Mouse (Mus musculus) midbrain, embryonic 15.5 days (tissue): ENCODE results near the gene Trib2. TPM values are rescaled to one million over a fixed set of nuclear protein-coding genes. Genes with fewer than 3 reads are reported as not detected.

Experiments
- ATAC-seq: fragments of 200-750 bp; cut with Nextera tagmentation; replicated peaks from 2 replicates; pipeline ENCODE4 v1.8.0; 2017; ENCODE audit warnings: moderate TSS enrichment
- H3K27ac ChIP-seq: fragments of 300-500 bp; sonication (generic); 2 replicates; pipeline ENCODE4 v1.5.1; 2015; ENCODE audit warnings: mild to moderate bottlenecking, inconsistent platforms
- H3K27me3 ChIP-seq: fragments of 300-500 bp; sonication (generic); replicated peaks from 2 replicates; pipeline ENCODE4 v1.6.1; 2015; ENCODE audit warnings: inconsistent platforms
- H3K36me3 ChIP-seq: fragments of 300-500 bp; sonication (generic); replicated peaks from 2 replicates; pipeline ENCODE4 v1.6.1; 2015; ENCODE audit warnings: inconsistent platforms
- H3K4me1 ChIP-seq: fragments of 300-500 bp; sonication (generic); 2 replicates; pipeline ENCODE4 v1.6.1; 2015; ENCODE audit warnings: inconsistent platforms
- H3K4me2 ChIP-seq: fragments of 300-500 bp; sonication (generic); 2 replicates; pipeline ENCODE4 v1.6.1; 2015; ENCODE audit warnings: inconsistent platforms, mild to moderate bottlenecking, moderate library complexity
- H3K4me3 ChIP-seq: fragments of 300-500 bp; sonication (generic); 2 replicates; pipeline ENCODE4 v1.5.1; 2015; ENCODE audit warnings: mild to moderate bottlenecking, inconsistent platforms
- H3K9ac ChIP-seq: fragments of 300-500 bp; sonication (generic); 2 replicates; pipeline ENCODE4 v1.6.1; 2015; ENCODE audit warnings: mild to moderate bottlenecking, inconsistent platforms
- H3K9me3 ChIP-seq: fragments of 300-500 bp; sonication (generic); 2 replicates; pipeline ENCODE4 v1.6.1; 2016; ENCODE audit warnings: inconsistent platforms
- WGBS: fragments of 180-500 bp; shearing (Covaris S2); methylation state at CpG from one replicate; pipeline ENCODE4 v1.1.7; 2015; ENCODE audit warnings: mixed read lengths; 5-methylcytosine and 5-hydroxymethylcytosine counted together
- polyA plus RNA-seq: library from polyadenylated mRNA; unstranded; fragments of >200 nt; fragmentation: Nextera tagmentation; extraction: Ambion mirVana; gene quantifications from 2 replicates; pipeline ENCODE4 v1.2.1, GENCODE M21; 2015

The Trib2 gene
- polyA plus RNA-seq, 1 experiment from 2014 or later = 148 TPM

DNA sequence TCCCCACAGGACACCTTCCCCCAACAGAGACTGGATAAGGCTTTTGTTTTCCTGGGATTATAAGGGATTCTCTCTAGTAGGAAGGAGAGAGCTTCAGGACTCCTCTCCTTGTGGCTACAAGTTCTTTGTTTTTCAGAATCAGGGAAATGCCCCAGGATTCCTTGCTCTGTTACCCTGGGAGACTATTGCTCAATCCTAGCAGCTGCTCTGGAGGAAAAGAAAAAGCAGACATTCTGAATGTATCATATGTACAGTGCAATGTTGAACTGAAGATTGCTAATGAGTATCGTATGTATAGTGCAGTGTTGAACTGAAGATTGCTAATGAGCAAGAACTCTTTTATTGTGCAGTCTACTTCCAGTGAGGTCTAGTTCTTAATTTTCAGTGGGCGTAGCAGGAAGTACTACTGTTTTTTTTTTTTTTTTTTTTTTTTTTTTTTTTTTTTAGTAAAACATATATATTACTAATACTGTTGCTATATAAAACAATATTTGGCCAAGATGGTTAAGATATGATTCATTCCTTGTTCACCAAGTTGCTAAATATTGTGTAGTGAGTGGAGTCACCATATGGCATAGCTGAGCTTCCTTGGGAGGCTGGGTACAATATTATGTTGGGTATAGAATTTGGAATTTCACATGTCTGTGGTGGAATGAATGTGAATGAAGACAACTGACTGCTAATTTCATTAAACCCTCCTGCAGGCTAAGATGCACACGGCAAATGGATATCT lies 15.4 kb upstream of the Trib2 start:
- no peaks in the 10 kb centered on the region for H3K36me3 ChIP-seq
- ATAC-seq = no peak
- H3K4me1 ChIP-seq = no peaks in the 10 kb centered on the region
- WGBS = 88% methylated on average over 3 of the region's 3 CpGs
- H3K27ac ChIP-seq = no peak overlapping the region
- H3K4me2 ChIP-seq = no peak overlapping the region
- H3K27me3 ChIP-seq = no peaks in the 10 kb centered on the region
- H3K9me3 ChIP-seq = no peaks in the 10 kb centered on the region
- no peak overlapping the region for H3K4me3 ChIP-seq
- H3K9ac ChIP-seq = no peak overlapping the region

DNA sequence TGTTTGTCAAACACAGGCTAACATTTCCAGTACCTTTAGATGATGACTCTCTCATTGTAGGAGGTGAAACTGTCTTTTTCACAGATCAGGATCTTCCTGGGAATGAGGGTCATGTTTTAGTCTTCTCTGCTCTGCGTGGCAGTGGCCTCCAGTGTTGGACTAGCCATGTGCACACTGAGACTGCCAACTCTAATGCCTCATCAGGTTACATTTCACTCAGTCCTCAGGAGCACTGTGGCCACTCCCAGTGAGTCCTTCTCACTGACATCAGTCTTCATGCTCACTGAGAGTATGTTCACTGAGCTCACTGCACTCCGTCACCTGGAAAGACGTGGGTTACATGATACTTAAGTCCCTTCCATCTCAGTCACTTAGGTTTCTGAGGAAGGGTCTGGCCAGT lies 14.0 kb upstream of the Trib2 start:
- no peak overlapping the region for H3K4me2 ChIP-seq
- no peaks in the 10 kb centered on the region for H3K36me3 ChIP-seq
- no peak overlapping the region for H3K27ac ChIP-seq
- no peak overlapping the region for H3K4me3 ChIP-seq
- no peak for ATAC-seq
- H3K27me3 ChIP-seq = no peaks in the 10 kb centered on the region
- H3K9me3 ChIP-seq = no peaks in the 10 kb centered on the region
- no peaks in the 10 kb centered on the region for H3K4me1 ChIP-seq
- H3K9ac ChIP-seq = no peak overlapping the region
- WGBS = 87% methylated on average over 3 of the region's 3 CpGs

DNA sequence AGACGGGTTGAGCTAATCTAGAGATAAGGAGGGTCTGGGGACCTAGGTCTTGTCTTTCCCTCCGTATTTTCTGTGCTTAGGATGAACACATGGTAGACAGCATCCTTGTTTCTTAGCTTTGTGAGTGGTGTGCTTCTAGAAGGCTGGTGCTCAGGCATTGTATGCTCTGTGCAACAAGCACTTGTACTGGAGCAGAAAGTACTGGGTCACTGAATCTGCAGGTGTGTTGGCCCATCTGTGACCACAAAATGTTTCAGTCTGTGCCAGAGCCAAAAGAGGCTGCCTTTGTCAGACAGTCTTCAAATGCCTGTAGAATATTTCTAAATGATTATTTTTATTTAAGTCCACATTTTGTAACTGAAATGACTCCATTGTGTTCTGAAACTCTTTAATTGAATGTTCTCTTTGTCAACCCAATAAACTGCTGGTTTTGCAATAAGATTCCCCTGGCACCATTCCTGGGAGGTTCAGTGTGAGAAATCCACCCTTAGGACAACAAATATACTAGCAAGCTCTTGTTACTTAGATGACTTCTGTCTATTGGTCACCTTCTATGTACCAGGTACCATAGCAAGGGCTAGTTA lies 12.2 kb upstream of the Trib2 start:
- Histone ChIP-seq H3K36me3 (no peaks in the 10 kb centered on the region), H3K4me2 (no peak overlapping the region), H3K9me3 (no peaks in the 10 kb centered on the region), H3K4me1 (no peaks in the 10 kb centered on the region), H3K9ac (no peak overlapping the region), H3K4me3 (no peak overlapping the region), H3K27ac (no peak overlapping the region), H3K27me3 (no peaks in the 10 kb centered on the region)
- no peak for ATAC-seq
- WGBS = 77% methylated on average over 2 of the region's 2 CpGs

DNA sequence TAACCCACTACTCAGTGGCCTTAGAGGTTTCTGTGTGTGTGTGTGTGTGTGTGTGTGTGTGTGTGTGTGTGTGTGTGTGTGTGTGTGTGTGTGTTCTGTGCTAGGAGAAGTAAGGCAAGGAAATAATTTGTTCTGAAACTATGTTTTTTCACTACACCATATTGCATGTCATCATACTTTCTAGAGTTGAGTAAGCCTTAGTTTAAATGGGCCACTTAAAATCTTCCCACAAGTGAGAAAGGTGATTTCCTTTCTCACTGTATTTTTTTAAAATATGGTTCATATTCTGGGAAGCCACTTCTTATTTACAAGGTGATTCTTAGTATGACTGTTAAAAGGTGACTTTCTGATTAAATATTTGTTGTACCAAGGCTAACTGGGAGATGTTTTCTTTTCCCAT lies 4.3 kb upstream of the Trib2 start:
- Histone ChIP-seq H3K4me2 (no peak overlapping the region), H3K27ac (no peak overlapping the region), H3K27me3 (no peaks in the 10 kb centered on the region), H3K9me3 (no peaks in the 10 kb centered on the region), H3K4me3 (no peak overlapping the region), H3K36me3 (no peaks in the 10 kb centered on the region), H3K4me1 (peaks cover 8% of the 10 kb centered on the region), H3K9ac (no peak overlapping the region)
- no peak for ATAC-seq

DNA sequence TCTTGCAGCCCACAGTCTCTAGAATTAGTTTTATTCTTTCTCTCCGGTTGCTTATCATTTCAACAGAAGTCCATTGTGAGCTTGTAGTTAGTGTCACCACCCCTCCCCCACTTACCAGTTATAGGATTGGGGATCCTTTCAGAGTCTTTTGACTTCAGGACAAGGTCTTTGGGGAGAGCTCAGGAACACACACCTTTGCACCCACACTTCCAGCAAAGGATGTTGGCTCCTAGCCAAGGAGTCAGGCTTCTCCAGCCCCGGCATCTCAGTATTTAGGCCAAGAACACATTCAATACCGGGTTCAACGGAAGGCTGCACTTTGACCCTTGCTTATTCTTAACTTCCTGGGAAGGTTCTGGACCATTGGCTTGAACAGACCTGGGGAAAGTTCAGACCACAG lies 643 bp upstream of the Trib2 start:
- H3K27ac ChIP-seq = peak overlapping the region; percentile 98
- H3K36me3 ChIP-seq = no peaks in the 10 kb centered on the region
- peak overlapping the region; percentile 99 for H3K4me3 ChIP-seq
- H3K27me3 ChIP-seq = no peaks in the 10 kb centered on the region
- H3K4me1 ChIP-seq = peaks cover 8% of the 10 kb centered on the region
- H3K9me3 ChIP-seq = no peaks in the 10 kb centered on the region
- H3K9ac ChIP-seq = peak overlapping the region; percentile 100
- no peak for ATAC-seq
- H3K4me2 ChIP-seq = peak overlapping the region; percentile 62
- WGBS = 18% methylated on average over 4 of the region's 4 CpGs

DNA sequence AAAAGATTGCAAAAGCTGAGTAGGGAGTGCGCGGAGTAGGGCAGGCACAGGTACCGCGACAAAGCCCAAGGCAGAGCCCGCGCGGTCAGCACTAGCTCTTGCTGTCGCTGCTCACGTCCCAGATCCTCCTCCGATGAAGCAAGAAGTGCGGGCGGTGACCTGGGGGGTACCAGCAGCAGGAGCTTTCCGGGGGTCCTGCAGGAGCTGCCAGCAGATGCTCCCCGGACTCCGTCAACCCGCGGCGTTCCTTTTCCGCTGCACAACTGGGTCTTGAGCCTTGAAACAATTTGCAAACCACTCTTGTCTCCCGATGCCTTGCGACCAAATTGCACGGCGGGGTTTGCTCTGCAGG lies 492 bp downstream of the Trib2 start:
- H3K27me3 ChIP-seq = no peaks in the 10 kb centered on the region
- under 1% methylated on average over 23 of the region's 23 CpGs for WGBS
- H3K4me1 ChIP-seq = peaks cover 15% of the 10 kb centered on the region
- peak; percentile 57 for ATAC-seq
- H3K36me3 ChIP-seq = no peaks in the 10 kb centered on the region
- H3K4me3 ChIP-seq = peak overlapping the region; percentile 99
- H3K9ac ChIP-seq = peak overlapping the region; percentile 100
- H3K9me3 ChIP-seq = no peaks in the 10 kb centered on the region
- peak overlapping the region; percentile 62 for H3K4me2 ChIP-seq
- H3K27ac ChIP-seq = peak overlapping the region; percentile 98

DNA sequence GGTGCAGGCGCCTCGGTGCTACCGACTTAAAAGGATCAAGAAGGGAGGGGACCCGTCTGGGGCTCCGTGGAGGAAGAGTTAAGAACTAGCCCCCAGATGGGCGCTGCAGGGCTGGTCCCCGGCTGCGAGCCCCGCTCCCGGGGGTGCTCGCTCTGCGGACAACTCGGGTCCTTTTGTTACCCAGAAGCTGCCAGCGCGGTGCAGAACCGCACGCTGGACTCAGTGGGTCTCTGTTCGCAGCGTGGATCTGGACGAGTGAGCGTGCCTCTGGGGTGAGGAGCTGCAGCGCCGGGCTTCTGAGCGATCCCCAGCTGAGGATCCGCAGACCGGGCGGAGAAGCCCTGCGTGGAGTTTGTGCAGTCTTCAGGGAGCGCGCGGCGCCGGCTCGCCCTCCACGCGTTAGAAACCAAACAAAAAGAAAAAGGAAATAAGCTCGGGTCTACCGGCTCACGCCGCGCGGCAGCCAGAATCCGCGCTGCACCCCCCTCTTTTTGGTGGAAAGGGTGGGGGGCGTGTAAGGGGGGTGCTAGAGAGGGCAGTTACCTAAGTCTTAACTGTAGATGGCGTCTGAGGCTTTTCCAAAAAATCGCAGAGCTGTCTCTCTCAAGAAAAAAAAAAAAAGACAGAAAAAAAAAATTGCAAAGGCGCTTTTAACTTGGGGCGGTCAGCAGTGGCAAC lies 1.0 kb downstream of the Trib2 start:
- WGBS = under 1% methylated on average over 49 of the region's 49 CpGs
- Histone ChIP-seq H3K27ac (peak overlapping the region; percentile 98), H3K4me1 (peaks cover 20% of the 10 kb centered on the region), H3K4me3 (peak overlapping the region; percentile 99), H3K9me3 (no peaks in the 10 kb centered on the region), H3K27me3 (no peaks in the 10 kb centered on the region), H3K36me3 (no peaks in the 10 kb centered on the region), H3K9ac (peak overlapping the region; percentile 100), H3K4me2 (peak overlapping the region; percentile 62)
- ATAC-seq = peak; percentile 58

DNA sequence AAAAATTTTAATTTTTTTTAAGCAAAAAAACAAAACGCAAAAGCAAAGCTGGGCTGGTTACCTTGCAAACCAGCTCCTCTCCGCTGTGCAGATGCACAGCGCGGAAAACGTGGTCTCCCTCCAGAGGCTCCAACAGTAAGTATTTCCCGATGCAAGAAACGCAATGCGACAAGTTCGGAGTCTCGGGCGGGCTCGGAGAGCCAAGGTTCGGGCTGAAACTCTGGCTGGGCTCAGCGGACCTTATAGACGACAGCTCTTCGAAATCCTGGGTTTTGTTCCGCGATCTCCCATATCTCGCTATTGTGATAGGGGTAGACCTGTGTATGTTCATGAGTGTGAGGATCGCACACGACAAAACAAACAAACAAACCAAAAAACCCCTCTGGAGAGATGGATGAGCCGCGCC lies 1.5 kb downstream of the Trib2 start:
- ATAC-seq = no peak; the same call in 1 of the 2 replicates
- peaks cover 24% of the 10 kb centered on the region for H3K4me1 ChIP-seq
- H3K9me3 ChIP-seq = no peaks in the 10 kb centered on the region
- whole genome bisulfite sequencing = under 1% methylated on average over 23 of the region's 23 CpGs
- H3K9ac ChIP-seq = peak overlapping the region; percentile 100
- H3K36me3 ChIP-seq = no peaks in the 10 kb centered on the region
- peak overlapping the region; percentile 62 for H3K4me2 ChIP-seq
- peak overlapping the region; percentile 98 for H3K27ac ChIP-seq
- H3K27me3 ChIP-seq = no peaks in the 10 kb centered on the region
- peak overlapping the region; percentile 99 for H3K4me3 ChIP-seq

DNA sequence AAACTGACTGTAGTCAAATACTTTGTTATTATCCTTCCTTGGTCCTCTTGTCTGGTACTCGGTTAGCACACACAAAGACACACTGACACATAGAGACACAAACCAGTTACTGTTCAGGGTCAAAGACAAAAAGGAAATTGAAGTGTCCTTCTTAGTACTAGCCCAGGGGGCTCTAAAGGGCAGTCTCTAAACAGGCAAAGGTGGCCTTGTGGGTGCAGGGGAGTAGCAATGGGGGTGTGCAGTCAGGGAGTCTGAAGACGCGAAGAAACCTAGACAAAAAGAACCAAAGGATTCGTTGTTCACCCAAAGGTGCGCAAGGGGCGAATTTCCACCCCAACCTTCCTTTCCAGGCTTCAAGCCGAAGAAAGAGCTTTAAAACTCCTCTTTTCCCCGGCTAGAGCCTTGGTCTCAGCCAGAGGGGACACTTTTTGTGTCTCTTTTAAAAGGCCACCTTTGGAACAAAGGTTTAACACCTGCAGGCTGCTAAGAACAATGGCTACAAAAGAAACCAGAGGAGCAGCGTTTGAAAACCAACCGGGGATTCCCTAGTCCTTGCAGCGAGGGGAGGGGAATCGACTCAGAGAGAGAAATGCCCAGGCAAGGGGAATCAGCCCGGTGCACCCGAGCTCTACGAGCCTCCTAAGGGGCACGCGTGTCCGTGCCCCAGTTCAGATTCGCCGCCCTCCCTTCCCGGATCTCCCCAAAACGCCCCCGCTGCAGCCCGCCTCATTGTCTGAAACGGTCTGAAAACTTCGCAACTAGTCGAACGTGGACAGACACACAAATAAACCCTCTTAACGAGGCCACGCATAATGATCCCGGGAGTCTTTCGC lies 2.3 kb downstream of the Trib2 start:
- H3K27me3 ChIP-seq = no peaks in the 10 kb centered on the region
- H3K4me3 ChIP-seq = peak overlapping the region; percentile 99
- H3K4me2 ChIP-seq = peak overlapping the region; percentile 62
- H3K9ac ChIP-seq = peak overlapping the region; percentile 100
- under 1% methylated on average over 32 of the region's 32 CpGs for WGBS
- H3K36me3 ChIP-seq = no peaks in the 10 kb centered on the region
- peak overlapping the region; percentile 98 for H3K27ac ChIP-seq
- peaks cover 31% of the 10 kb centered on the region for H3K4me1 ChIP-seq
- H3K9me3 ChIP-seq = no peaks in the 10 kb centered on the region
- no peak for ATAC-seq

DNA sequence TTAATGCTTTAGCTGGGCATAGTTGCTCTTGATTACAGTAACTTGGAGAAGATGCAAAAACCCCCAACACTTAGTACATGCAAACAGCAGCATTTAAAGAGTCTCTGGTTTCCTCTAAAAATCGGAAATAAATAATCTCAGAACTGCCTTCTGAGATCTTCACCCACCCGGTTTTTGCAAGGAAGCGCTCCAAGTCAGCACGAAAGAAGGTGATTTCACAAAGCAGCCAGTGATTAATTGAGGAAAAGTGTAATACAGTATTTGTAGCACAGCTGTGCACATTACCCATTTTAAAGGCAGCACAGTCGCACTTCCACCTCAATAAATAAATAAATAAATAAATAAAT lies 2.9 kb downstream of the Trib2 start:
- no peaks in the 10 kb centered on the region for H3K27me3 ChIP-seq
- ATAC-seq = no peak
- H3K9me3 ChIP-seq = no peaks in the 10 kb centered on the region
- H3K4me1 ChIP-seq = peaks cover 38% of the 10 kb centered on the region
- peak overlapping the region; percentile 100 for H3K9ac ChIP-seq
- WGBS = 6% methylated on average over 5 of the region's 5 CpGs
- peak overlapping the region; percentile 99 for H3K4me3 ChIP-seq
- peak overlapping the region; percentile 98 for H3K27ac ChIP-seq
- no peaks in the 10 kb centered on the region for H3K36me3 ChIP-seq
- H3K4me2 ChIP-seq = peak overlapping the region; percentile 62

DNA sequence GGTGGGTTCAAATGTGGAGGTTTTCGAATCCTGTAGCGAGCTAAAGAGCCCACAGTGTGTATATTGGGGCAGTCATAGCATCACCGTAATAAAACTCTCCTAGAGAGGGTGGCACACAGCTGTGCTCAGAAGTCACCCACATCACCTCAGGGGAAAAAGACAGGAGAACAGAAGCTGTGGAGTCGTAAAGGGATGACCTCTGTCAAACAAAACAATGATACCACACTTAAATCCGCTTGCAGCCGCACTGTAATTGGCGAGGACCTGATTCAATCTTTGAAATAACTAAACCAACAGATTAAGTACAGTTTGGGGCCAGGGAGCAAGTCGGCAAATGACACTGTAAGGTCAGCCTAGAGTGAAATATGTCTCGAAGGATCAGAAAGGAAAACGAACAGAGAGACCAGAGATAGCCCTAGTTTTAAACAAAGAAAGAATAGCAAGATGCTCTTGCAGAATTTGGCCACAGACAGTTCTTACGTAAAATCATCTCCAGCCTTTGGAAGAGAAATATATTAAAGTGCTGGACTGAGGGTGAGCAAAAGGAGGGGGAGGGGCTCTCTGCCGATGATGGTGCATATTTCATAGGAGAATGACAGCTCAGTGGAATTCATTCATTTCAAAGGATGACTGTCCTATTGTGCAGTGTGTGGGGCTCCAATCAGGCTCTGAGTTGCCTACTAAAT lies 3.4 kb downstream of the Trib2 start:
- Histone ChIP-seq H3K27ac (peak overlapping the region; percentile 98), H3K27me3 (no peaks in the 10 kb centered on the region), H3K9me3 (no peaks in the 10 kb centered on the region), H3K4me1 (peaks cover 42% of the 10 kb centered on the region), H3K36me3 (peaks cover 3% of the 10 kb centered on the region; the same call in 1 of the 2 replicates), H3K4me2 (peak overlapping the region; percentile 62), H3K9ac (peak overlapping the region; percentile 100), H3K4me3 (peak overlapping the region; percentile 99)
- ATAC-seq = peak; percentile 38
- WGBS = 5% methylated on average over 12 of the region's 12 CpGs
